Mouse (Mus musculus): ENCODE results near the gene A530064D06Rik.
"Not testable (repeated sequence)": the region's sequence is repeated elsewhere in the genome, so short reads cannot be mapped to it uniquely, and the experiment has no call there.

Gene A530064D06Rik

GRCm38 (mm10) chr17:48167103-48167502, at the start of gene A530064D06Rik:
Gene A530064D06Rik, minus strand, starts transcription at chr17:48167275.
- DNase-seq (ENCODE audit: low spot score in 2 of 2): not testable (repeated sequence)

DNA sequence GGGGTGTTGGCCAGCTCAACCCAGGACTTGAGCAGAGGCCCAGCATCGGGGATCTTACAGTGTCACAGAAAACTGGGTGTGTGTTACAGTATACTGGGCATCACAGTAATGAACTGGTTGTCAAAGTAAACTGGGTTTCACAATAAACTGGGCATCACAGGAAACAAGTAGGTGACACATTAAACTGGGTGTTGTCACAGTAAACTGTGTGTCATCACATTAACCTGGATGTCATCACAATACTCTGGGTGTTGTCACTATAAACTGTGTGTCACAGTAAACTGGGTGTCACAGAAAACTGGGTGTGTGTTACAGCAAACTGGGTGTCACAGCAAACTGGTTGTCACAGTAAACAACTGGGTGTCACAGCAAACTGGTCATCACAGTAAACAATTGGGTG, 48.4 kb upstream of the A530064D06Rik start:
- DNase-seq (ENCODE audit: low spot score in 2 of 2): no peak

DNA sequence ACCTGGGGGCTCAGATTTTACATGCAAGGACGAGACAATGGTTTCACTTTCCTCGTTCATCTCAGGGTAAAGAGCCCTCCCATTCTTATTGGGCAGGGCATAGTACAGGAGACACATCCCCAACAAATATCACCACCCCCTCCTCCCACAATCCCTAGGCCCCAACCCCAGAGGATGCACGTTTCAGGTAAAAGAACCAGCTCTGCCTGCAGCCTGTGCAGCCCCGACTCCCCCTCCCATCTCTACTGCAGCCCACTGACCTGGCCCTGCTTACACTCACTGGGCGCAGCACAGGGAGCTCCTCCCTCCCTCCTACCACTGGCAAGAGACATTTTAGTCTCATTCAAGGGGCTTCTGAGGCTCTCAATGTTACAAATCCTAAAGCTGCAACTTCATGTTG, 46.4 kb upstream of the A530064D06Rik start:
- DNase-seq (ENCODE audit: low spot score in 2 of 2): no peak

DNA sequence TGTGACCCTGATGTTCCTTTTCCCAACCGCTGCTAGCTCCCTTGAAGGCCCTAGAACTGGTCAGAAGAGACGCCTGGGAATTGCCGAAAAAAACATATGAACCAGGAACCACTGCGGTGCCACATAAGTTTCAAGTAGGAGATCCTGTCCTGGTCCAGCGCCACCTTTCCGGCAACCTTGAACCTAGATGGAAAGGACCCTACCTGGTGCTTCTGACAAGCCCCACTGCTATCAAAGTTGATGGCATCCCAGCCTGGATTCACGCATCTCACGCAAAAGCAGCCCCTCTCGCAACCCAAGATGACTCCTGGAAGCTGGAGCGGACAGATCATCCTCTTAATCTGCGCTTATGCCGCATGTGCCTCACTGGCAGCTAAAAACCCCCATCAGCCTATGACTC, 45.5 kb upstream of the A530064D06Rik start:
- no peak for DNase-seq (ENCODE audit: low spot score in 2 of 2)

GRCm38 (mm10) chr17:48203086-48203485, 36.0 kb upstream of the A530064D06Rik start:
- DNase-seq (ENCODE audit: low spot score in 2 of 2): no peak

DNA sequence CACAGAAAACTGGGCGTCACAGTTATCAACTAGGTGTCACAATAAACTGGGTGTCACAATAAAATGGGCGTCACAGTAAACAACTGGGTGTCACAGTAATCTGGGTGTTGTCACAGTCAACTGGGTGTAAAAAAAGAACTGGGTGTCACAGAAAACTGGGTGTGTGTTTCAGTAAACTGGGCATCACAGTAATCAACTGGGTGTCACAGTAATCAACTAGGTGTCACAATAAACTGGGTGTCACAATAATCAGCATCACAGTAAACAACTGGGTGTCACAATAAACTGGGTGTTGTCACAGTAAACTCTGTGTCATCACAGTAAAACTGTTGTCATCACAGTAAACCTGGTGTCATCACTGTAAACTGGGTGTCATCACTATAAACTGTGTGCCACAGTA, 25.3 kb upstream of the A530064D06Rik start:
- DNase-seq (ENCODE audit: low spot score in 2 of 2): no peak

DNA sequence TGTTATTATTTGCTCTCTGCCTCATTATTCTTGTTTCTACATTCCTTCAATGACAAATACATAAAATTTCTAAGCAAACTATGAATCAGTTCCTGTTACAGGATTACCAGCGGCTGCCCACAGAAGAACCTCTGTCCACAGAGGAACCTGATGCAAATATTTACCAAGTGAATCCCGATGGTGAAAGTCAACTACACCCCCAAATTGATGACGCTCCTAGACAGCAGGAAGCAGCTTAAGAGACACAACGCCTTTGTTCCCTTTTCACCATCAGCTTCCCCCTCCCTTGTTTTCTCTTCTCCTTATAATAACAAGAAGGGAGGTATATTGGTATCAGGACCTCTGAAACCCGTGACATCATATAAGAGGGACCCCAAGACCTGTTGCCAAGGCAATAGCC, 18.2 kb upstream of the A530064D06Rik start:
- no peak for DNase-seq (ENCODE audit: low spot score in 2 of 2)

GRCm38 (mm10) chr17:48157382-48158076, 9.5 kb downstream of the A530064D06Rik start:
- no peak for DNase-seq (ENCODE audit: low spot score in 2 of 2)

GRCm38 (mm10) chr17:48146120-48146519, 21.0 kb downstream of the A530064D06Rik start, which contains the start of gene 9830107B12Rik:
Gene 9830107B12Rik, minus strand, starts transcription at chr17:48146268.
- DNase-seq (ENCODE audit: low spot score in 2 of 2): no peak

DNA sequence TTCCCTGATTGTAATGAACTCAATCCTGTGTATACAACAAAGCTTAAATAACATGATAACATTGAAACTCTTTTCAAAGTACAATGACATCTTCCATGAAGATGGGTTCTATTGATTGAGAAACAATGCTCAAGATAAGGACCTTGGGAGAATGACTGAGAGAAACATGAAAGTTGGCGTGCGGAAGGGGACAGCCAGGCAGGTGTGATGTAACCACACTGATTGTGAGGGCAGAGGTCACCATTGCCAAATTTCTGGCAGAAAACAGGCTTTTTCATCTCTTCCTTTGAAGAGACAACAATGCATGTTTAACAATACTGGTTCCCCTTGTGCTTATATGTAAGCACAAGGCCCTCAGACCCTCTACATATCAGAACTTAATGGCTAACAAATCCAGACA, 34.3 kb downstream of the A530064D06Rik start:
- no peak for DNase-seq (ENCODE audit: low spot score in 2 of 2)

- no peak for DNase-seq (ENCODE audit: low spot score in 2 of 2)
Observed at GRCm38 (mm10) chr17:48120456-48120855, 46.6 kb downstream of the A530064D06Rik start.

- peak; percentile 36 to 62 for DNase-seq (ENCODE audit: low spot score in 2 of 2)
Observed at GRCm38 (mm10) chr17:48119656-48120055, 47.4 kb downstream of the A530064D06Rik start.

DNA sequence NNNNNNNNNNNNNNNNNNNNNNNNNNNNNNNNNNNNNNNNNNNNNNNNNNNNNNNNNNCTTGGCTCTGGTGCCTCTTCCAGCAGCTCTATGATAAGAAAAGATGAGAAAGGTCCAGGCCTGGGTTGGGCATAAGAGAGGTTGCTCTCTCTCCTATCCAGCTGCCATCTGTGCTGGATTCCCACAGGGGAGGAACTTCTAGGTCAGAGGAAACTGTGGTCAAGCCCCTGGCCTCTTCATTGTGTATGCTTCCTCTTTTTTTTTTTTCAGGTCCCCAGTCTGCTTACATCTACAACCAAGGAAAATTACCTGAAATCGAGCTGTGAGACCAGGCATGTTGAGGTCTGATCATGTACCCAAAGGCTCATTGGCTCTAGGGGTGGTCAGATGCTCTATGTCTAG, 48.5 kb downstream of the A530064D06Rik start:
- DNase-seq (ENCODE audit: low spot score in 2 of 2): no peak

- DNase-seq (ENCODE audit: low spot score in 2 of 2): no peak
Observed at GRCm38 (mm10) chr17:48110547-48111287, 56.4 kb downstream of the A530064D06Rik start.

- DNase-seq (ENCODE audit: low spot score in 2 of 2): no peak
Observed at GRCm38 (mm10) chr17:48108520-48108919, 58.6 kb downstream of the A530064D06Rik start.

- DNase-seq (ENCODE audit: low spot score in 2 of 2): no peak
Observed at GRCm38 (mm10) chr17:48107862-48108261, 59.2 kb downstream of the A530064D06Rik start.

GRCm38 (mm10) chr17:48107333-48107732, 59.7 kb downstream of the A530064D06Rik start:
- DNase-seq (ENCODE audit: low spot score in 2 of 2): no peak

- DNase-seq (ENCODE audit: low spot score in 2 of 2): peak; percentile 71 to 87
Observed at GRCm38 (mm10) chr17:48100441-48101417, 66.3 kb downstream of the A530064D06Rik start.

DNA sequence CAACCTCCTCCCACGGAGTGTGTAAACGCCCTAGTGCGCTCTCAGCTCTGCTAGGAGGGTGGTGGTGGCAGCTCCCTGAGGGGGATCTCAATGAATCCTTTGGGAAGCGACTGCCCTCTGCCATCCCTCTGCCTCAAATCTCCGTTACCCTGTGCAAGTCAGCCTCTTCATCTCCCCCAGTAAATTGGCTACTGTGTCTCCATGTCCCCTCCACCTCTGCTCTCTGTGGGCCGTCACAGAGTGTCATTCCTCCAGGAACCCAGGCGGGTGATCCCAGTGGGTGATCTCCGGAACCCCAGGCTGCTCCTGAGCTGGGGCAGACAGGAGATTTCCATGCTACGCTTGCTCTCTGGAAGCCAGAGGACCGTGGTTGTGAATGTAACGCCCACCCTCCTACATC, 67.8 kb downstream of the A530064D06Rik start:
- no peak for DNase-seq (ENCODE audit: low spot score in 2 of 2)

Measured in frontal cortex, postnatal 10 days (tissue).